Mouse (Mus musculus): ENCODE measurements around the gene Nupl2.

GRCm38 (mm10) chr5:24146964-24147363 lies 17.8 kb upstream of the Nupl2 start:
- TF ChIP-seq EP300 (IDR thresholded peaks at IDR 0.05; ENCODE audit: low read depth) (no peak), CTCF (IDR thresholded peaks at IDR 0.05; ENCODE audit: low read depth) (no peak)
